Mouse (Mus musculus) heart, postnatal 0 days (tissue): Measurements from ENCODE around the gene Olfr1564. TPM values are rescaled to one million over a fixed set of nuclear protein-coding genes. Genes with fewer than 3 reads are reported as not detected.
A peak's percentile ranks its signal among the peaks of the same experiment; 100 is the strongest.
"Not testable (repeated sequence)": the region's sequence is repeated elsewhere in the genome, so short reads cannot be mapped to it uniquely, and the experiment has no call there.

Experiments used
- ATAC-seq: fragments of 200-750 bp; cut with Nextera tagmentation; 2 replicates; pipeline ENCODE4 v1.8.0; 2017; ENCODE audit warnings: low read depth, moderate number of reproducible peaks, moderate library complexity; ENCODE audit not compliant: insufficient read depth
- DNase-seq: peaks from one replicate; pipeline ENCODE4 v3.0.0-alpha.2; 2016; ENCODE audit warnings: low spot score
- H3K27ac ChIP-seq: fragments of 300-500 bp; sonication (generic); 2 replicates; pipeline ENCODE4 v1.5.1; 2014; ENCODE audit warnings: low read depth, mild to moderate bottlenecking
- H3K27me3 ChIP-seq: fragments of 300-500 bp; sonication (generic); 2 replicates; pipeline ENCODE4 v1.6.1; 2014; ENCODE audit warnings: low read length, mixed read lengths; ENCODE audit not compliant: control insufficient read depth, insufficient read depth
- H3K36me3 ChIP-seq: fragments of 300-500 bp; sonication (generic); replicated peaks from 2 replicates; pipeline ENCODE4 v1.6.1; 2014; ENCODE audit warnings: low read length, mixed read lengths; ENCODE audit not compliant: control insufficient read depth, insufficient read depth
- H3K4me1 ChIP-seq: fragments of 300-500 bp; sonication (generic); 2 replicates; pipeline ENCODE4 v1.6.1; 2014; ENCODE audit warnings: antibody characterized with exemption; ENCODE audit not compliant: control insufficient read depth, insufficient read depth
- H3K4me2 ChIP-seq: fragments of 300-500 bp; sonication (generic); 2 replicates; pipeline ENCODE4 v1.6.1; 2014; ENCODE audit warnings: low read depth, mild to moderate bottlenecking, low read length, moderate library complexity
- H3K4me3 ChIP-seq: fragments of 300-500 bp; sonication (generic); 2 replicates; pipeline ENCODE4 v1.5.1; 2014; ENCODE audit warnings: low read depth, low read length
- H3K9ac ChIP-seq: fragments of 300-500 bp; sonication (generic); replicated peaks from 2 replicates; pipeline ENCODE4 v1.6.1; 2014; ENCODE audit warnings: low read depth, low read length, mixed read lengths
- H3K9me3 ChIP-seq: fragments of 300-500 bp; sonication (generic); replicated peaks from 2 replicates; pipeline ENCODE4 v1.6.1; 2016; ENCODE audit warnings: low read length; ENCODE audit not compliant: control insufficient read depth
- CTCF ChIP-seq: IDR thresholded peaks from 2 replicates; pipeline ENCODE4 v1.5.1; 2016; ENCODE audit warnings: antibody characterized with exemption, control low read depth, low read depth
- EP300 ChIP-seq: IDR thresholded peaks from 2 replicates; pipeline ENCODE4 v1.6.1; 2016; ENCODE audit warnings: antibody characterized with exemption, low read depth
- WGBS: fragments of 180-500 bp; shearing (Covaris S2); extraction: QIAGEN DNeasy Blood & Tissue Kit; methylation state at CpG from one replicate; pipeline ENCODE4 v1.1.7; 2014; 5-methylcytosine and 5-hydroxymethylcytosine counted together
- polyA plus RNA-seq: library from polyadenylated mRNA; unstranded; fragments of >200 nt; fragmentation: Nextera tagmentation; extraction: Ambion mirVana; gene quantifications from 2 replicates; pipeline ENCODE4 v1.2.1, GENCODE M21; 2015
- total RNA-seq: library from RNA; depleted of rRNA; stranded (reverse); fragments of >200 nt; gene quantifications from 2 replicates; pipeline ENCODE4 v1.2.3, GENCODE M21; 2014; ENCODE audit warnings: low replicate concordance; rRNA removed

Gene Olfr1564
- total RNA-seq (not detected in 2 replicates), polyA plus RNA-seq (0.01 TPM in 1 of 2 replicates, not detected in the other)

GRCm38 (mm10) chr17:33221590-33221989 lies at the start of gene Olfr1564:
Olfr1564 (minus strand) TSS chr17:33221690.
- H3K4me3 ChIP-seq, result no peak within 1 kb of the TSS
- H3K27me3 ChIP-seq, result no peaks in the 10 kb centered on the region
- no peak within 1 kb of the TSS for H3K4me2 ChIP-seq
- no peak within 1 kb of the TSS for H3K27ac ChIP-seq
- H3K9me3 ChIP-seq, result peaks cover 7% of the 10 kb centered on the region; the same call in 1 of the 2 replicates
- no peak within 1 kb of the TSS for H3K9ac ChIP-seq
- WGBS, result 59% methylated on average over 2 of the region's 2 CpGs
- DNase-seq (no peak), ATAC-seq (no peak)
- no peaks in the 10 kb centered on the region for H3K4me1 ChIP-seq
- no peak for TF ChIP-seq CTCF
- TF ChIP-seq EP300, result no peak
- H3K36me3 ChIP-seq, result no peaks in the 10 kb centered on the region

DNA sequence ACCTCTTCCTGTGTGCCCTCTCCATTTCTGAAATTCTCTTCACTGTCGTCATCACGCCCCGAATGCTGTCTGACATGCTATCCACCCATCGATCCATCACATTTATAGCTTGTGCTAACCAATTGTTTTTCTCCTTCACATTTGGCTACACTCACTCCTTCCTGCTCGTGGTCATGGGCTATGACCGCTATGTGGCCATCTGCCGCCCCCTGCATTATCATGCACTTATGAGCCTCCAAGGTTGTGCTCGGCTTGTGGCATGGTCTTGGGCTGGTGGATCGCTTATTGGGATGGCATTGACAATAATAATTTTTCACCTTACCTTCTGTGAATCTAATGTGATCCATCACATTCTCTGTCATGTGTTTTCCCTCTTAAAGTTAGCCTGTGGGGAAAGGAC lies 47.4 kb upstream of the Olfr1564 start:
- Histone ChIP-seq H3K9ac (no peak overlapping the region), H3K36me3 (no peaks in the 10 kb centered on the region), H3K9me3 (no peaks in the 10 kb centered on the region), H3K4me3 (no peak overlapping the region), H3K4me2 (no peak overlapping the region), H3K27me3 (no peaks in the 10 kb centered on the region), H3K4me1 (no peaks in the 10 kb centered on the region), H3K27ac (no peak overlapping the region)
- ATAC-seq (no peak), DNase-seq (no peak)
- TF ChIP-seq EP300, result no peak
- TF ChIP-seq CTCF, result no peak
- 77% methylated on average over 9 of the region's 9 CpGs for WGBS

GRCm38 (mm10) chr17:33264376-33264775 lies 42.9 kb upstream of the Olfr1564 start, which contains the start of gene Olfr63:
Olfr63 (plus strand) TSS chr17:33264676.
- H3K4me2 ChIP-seq, result no peak within 1 kb of the TSS
- H3K4me3 ChIP-seq, result no peak within 1 kb of the TSS
- H3K9ac ChIP-seq, result no peak within 1 kb of the TSS
- TF ChIP-seq CTCF (no peak), EP300 (no peak)
- ATAC-seq (no peak), DNase-seq (no peak)
- H3K4me1 ChIP-seq, result no peaks in the 10 kb centered on the region
- no peak within 1 kb of the TSS for H3K27ac ChIP-seq
- no peaks in the 10 kb centered on the region for H3K27me3 ChIP-seq
- H3K36me3 ChIP-seq, result no peaks in the 10 kb centered on the region
- WGBS, result 59% methylated on average over 1 of the region's 1 CpGs
- H3K9me3 ChIP-seq, result no peaks in the 10 kb centered on the region

- not testable (repeated sequence) for H3K4me2 ChIP-seq, H3K4me1 ChIP-seq, H3K27ac ChIP-seq, ATAC-seq, H3K9ac ChIP-seq, H3K27me3 ChIP-seq, H3K36me3 ChIP-seq, H3K9me3 ChIP-seq, H3K4me3 ChIP-seq, DNase-seq
- WGBS, result no CpG with 5 or more reads among the region's 2 CpGs
These were observed 33.8 kb upstream of the Olfr1564 start for GRCm38 (mm10) chr17:33255319-33255657.

GRCm38 (mm10) chr17:33254530-33255318 lies 33.2 kb upstream of the Olfr1564 start, which contains the start of gene Zfp955a:
Zfp955a (minus strand) TSS chr17:33255145.
- H3K9me3 ChIP-seq, H3K4me3 ChIP-seq, H3K36me3 ChIP-seq, H3K9ac ChIP-seq, H3K27ac ChIP-seq, H3K27me3 ChIP-seq, DNase-seq, H3K4me2 ChIP-seq, H3K4me1 ChIP-seq: not testable (repeated sequence)
- WGBS, result 26% methylated on average over 1 of the region's 34 CpGs
- peak; percentile 100 for ATAC-seq

- not testable (repeated sequence) for H3K4me1 ChIP-seq, DNase-seq, H3K4me3 ChIP-seq, H3K4me2 ChIP-seq, H3K27me3 ChIP-seq, H3K9me3 ChIP-seq, ATAC-seq, H3K27ac ChIP-seq, H3K9ac ChIP-seq
- H3K36me3 ChIP-seq, result peaks cover 14% of the 10 kb centered on the region
- 84% methylated on average over 1 of the region's 1 CpGs for WGBS
These were observed 15.2 kb upstream of the Olfr1564 start for GRCm38 (mm10) chr17:33236646-33237045.

DNA sequence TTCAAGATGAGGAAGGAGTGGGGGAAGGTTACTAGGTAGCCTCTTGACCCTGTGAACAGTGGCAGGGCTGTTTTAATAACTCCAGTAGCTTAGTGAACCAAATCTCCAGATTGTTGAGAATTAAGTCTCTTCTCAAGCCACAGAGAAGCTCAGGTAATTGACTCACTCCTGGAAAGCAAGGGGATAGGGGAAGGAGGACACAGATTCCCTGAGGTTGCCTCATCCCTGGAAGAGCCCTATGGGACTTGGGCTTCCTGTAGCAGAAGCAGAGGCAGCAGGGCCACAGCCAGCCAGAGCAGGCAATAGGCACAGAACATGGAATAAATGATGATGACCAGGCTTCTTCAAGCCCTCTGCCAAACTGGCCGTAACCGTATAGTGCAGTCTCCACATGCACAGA lies 30.5 kb downstream of the Olfr1564 start, which contains the start of gene Olfr239:
Gene Olfr239 (plus strand): TSS at position 301 of the 400 bp plus-strand sequence.
- H3K27ac ChIP-seq, H3K27me3 ChIP-seq, H3K9me3 ChIP-seq, H3K4me1 ChIP-seq, H3K9ac ChIP-seq, DNase-seq, ATAC-seq, H3K36me3 ChIP-seq, H3K4me2 ChIP-seq, H3K4me3 ChIP-seq: not testable (repeated sequence)
- WGBS, result no CpG with 5 or more reads among the region's 2 CpGs

DNA sequence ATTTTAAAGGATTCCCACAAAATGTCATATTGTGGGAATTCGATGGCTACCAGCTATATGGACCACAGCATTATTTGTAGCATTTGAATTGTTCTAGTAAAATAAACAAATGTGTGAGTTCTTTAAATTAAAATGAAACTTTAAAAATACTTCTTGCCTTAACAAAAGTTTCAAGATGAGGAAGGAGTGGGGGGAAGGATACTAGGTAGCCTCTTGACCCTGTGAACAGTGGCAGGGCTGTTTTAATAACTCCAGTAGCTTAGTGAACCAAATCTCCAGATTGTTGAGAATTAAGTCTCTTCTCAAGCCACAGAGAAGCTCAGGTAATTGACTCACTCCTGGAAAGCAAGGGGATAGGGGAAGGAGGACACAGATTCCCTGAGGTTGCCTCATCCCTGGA lies 53.3 kb downstream of the Olfr1564 start, which contains the start of gene Olfr55:
Gene Olfr55 (plus strand): TSS at position 301 of the 400 bp plus-strand sequence.
- not testable (repeated sequence) for H3K36me3 ChIP-seq, H3K4me2 ChIP-seq, DNase-seq, H3K9ac ChIP-seq, H3K4me1 ChIP-seq, H3K27me3 ChIP-seq, H3K9me3 ChIP-seq, H3K27ac ChIP-seq, ATAC-seq, H3K4me3 ChIP-seq
- 63% methylated on average over 1 of the region's 1 CpGs for WGBS
